Mouse (Mus musculus) lung, postnatal 0 days (tissue): ENCODE measurements around the gene BC035947. TPM values are rescaled to one million over a fixed set of nuclear protein-coding genes. Genes with fewer than 3 reads are reported as not detected.
A peak's percentile ranks its signal among the peaks of the same experiment; 100 is the strongest.

ENCODE experiments used
- ATAC-seq: fragments of 200-750 bp; cut with Nextera tagmentation; 2 replicates; pipeline ENCODE4 v1.8.0; 2017; ENCODE audit warnings: moderate library complexity
- DNase-seq: peaks from one replicate; pipeline ENCODE4 v3.0.0-alpha.2; 2016; ENCODE audit warnings: low spot score
- H3K27ac ChIP-seq: fragments of 300-500 bp; sonication (generic); 2 replicates; pipeline ENCODE4 v1.5.1; 2014; ENCODE audit warnings: antibody characterized with exemption, mild to moderate bottlenecking, low read length, mixed read lengths
- H3K27me3 ChIP-seq: fragments of 300-500 bp; sonication (generic); replicated peaks from 2 replicates; pipeline ENCODE4 v1.6.1; 2014; ENCODE audit warnings: low read length, mixed read lengths; ENCODE audit not compliant: insufficient read depth
- H3K36me3 ChIP-seq: fragments of 300-500 bp; sonication (generic); 2 replicates; pipeline ENCODE4 v1.6.1; 2014; ENCODE audit warnings: low read length, mixed read lengths; ENCODE audit not compliant: insufficient read depth
- H3K4me1 ChIP-seq: fragments of 300-500 bp; sonication (generic); 2 replicates; pipeline ENCODE4 v1.6.1; 2014; ENCODE audit warnings: antibody characterized with exemption, low read depth, low read length, mixed read lengths; ENCODE audit not compliant: insufficient read depth
- H3K4me2 ChIP-seq: fragments of 300-500 bp; sonication (generic); replicated peaks from 2 replicates; pipeline ENCODE4 v1.6.1; 2014; ENCODE audit warnings: low read depth, mild to moderate bottlenecking, low read length, moderate library complexity, mixed read lengths
- H3K4me3 ChIP-seq: fragments of 300-500 bp; sonication (generic); 2 replicates; pipeline ENCODE4 v1.5.1; 2014; ENCODE audit warnings: low read depth, low read length
- H3K9ac ChIP-seq: fragments of 300-500 bp; sonication (generic); replicated peaks from 2 replicates; pipeline ENCODE4 v1.6.1; 2014; ENCODE audit warnings: low read depth, mild to moderate bottlenecking
- H3K9me3 ChIP-seq: fragments of 300-500 bp; sonication (generic); 2 replicates; pipeline ENCODE4 v1.6.1; 2016; ENCODE audit warnings: low read length, mixed read lengths
- CTCF ChIP-seq: IDR thresholded peaks from 2 replicates; pipeline ENCODE4 v1.5.1; 2016; ENCODE audit warnings: antibody characterized with exemption, mild to moderate bottlenecking
- EP300 ChIP-seq: IDR thresholded peaks from 2 replicates; pipeline ENCODE4 v1.6.1; 2016; ENCODE audit warnings: antibody characterized with exemption, mild to moderate bottlenecking, control low read depth
- WGBS: fragments of 180-500 bp; shearing (Covaris S2); extraction: QIAGEN DNeasy Blood & Tissue Kit; methylation state at CpG from one replicate; pipeline ENCODE4 v1.1.7; 2014; 5-methylcytosine and 5-hydroxymethylcytosine counted together
- polyA plus RNA-seq: library from polyadenylated mRNA; unstranded; fragments of >200 nt; fragmentation: Nextera tagmentation; extraction: Ambion mirVana; gene quantifications from 2 replicates; pipeline ENCODE4 v1.2.1, GENCODE M21; 2015

Gene BC035947
- polyA plus RNA-seq, 1 experiment from 2014 or later: 0.17 TPM

GRCm38 (mm10) chr1:78488752-78489492 is 23.0 kb downstream of the BC035947 start, which contains the start of gene Farsb:
TSS of gene Farsb (minus strand) at chr1:78488897.
- Histone ChIP-seq H3K4me1 (no peaks in the 10 kb centered on the region), H3K4me2 (peak within 1 kb of the TSS; percentile 74), H3K27me3 (no peaks in the 10 kb centered on the region), H3K9me3 (no peaks in the 10 kb centered on the region), H3K9ac (peak within 1 kb of the TSS; percentile 85), H3K27ac (peak within 1 kb of the TSS; percentile 81), H3K4me3 (peak within 1 kb of the TSS; percentile 90), H3K36me3 (no peaks in the 10 kb centered on the region)
- DNase-seq (peak; percentile 96), ATAC-seq (peak; percentile 97)
- WGBS: under 1% methylated on average over 31 of the region's 31 CpGs
- TF ChIP-seq CTCF (no peak), EP300 (peak; percentile 97)

DNA sequence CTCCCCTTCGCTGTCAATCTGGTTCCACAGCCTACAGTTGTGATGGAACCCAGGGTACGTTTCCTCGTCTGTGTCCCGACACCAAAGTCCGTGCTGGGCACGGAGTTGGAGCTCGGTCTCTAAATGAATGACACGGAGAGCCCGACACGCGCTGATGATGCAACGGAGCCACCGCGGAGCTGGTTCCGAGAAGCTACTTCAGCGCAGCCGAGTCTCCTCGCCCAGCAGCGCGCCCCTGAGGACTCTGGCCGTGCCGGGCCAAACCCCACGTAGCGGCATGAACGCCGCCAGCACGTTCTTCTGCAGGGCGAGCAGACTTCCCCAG is 23.6 kb downstream of the BC035947 start:
- Histone ChIP-seq H3K4me3 (peak overlapping the region; percentile 90), H3K9me3 (no peaks in the 10 kb centered on the region), H3K36me3 (no peaks in the 10 kb centered on the region), H3K9ac (peak overlapping the region; percentile 85), H3K4me2 (peak overlapping the region; percentile 74), H3K27me3 (no peaks in the 10 kb centered on the region), H3K27ac (peak overlapping the region; percentile 81), H3K4me1 (no peaks in the 10 kb centered on the region)
- no peak for DNase-seq
- ATAC-seq: no peak
- under 1% methylated on average over 28 of the region's 28 CpGs for WGBS
- TF ChIP-seq CTCF (no peak), EP300 (no peak)

DNA sequence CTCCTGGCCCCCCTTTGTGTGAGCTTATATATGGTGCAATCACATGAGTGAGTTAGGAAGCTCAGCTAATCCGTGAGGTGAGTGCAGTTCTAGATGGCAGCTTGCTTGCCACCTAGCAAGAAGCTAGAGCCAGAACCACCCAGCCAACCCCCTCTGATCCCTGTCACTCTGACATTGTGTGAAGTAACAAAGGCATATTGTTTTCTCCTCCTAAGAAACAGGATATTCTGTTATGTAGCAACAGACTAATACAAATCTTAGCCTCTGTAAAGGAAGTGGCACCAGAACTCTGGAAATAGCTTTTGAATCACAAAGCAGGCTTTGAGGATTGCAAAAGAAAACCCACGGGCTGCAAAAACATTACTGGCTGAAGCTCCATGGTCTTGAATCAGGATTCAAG is 27.6 kb downstream of the BC035947 start:
- Histone ChIP-seq H3K4me3 (no peak overlapping the region), H3K27ac (no peak overlapping the region), H3K36me3 (peaks cover 5% of the 10 kb centered on the region; the same call in 1 of the 2 replicates), H3K27me3 (no peaks in the 10 kb centered on the region), H3K9ac (0 out of 2 replicates have a peak overlapping the region, but pooled peaks have one; percentile 8), H3K4me1 (no peaks in the 10 kb centered on the region), H3K9me3 (no peaks in the 10 kb centered on the region), H3K4me2 (no peak overlapping the region)
- TF ChIP-seq CTCF: no peak
- no peak for TF ChIP-seq EP300
- ATAC-seq (no peak), DNase-seq (peak; percentile 26)
- 36% methylated on average over 2 of the region's 2 CpGs for WGBS

- peaks cover 11% of the 10 kb centered on the region; the same call in 1 of the 2 replicates for H3K36me3 ChIP-seq
- H3K27ac ChIP-seq: no peak overlapping the region
- no peak for ATAC-seq
- DNase-seq: no peak
- H3K4me2 ChIP-seq: no peak overlapping the region
- 77% methylated on average over 3 of the region's 3 CpGs for WGBS
- no peak overlapping the region for H3K9ac ChIP-seq
- no peaks in the 10 kb centered on the region for H3K9me3 ChIP-seq
- TF ChIP-seq EP300 (no peak), CTCF (no peak)
- no peaks in the 10 kb centered on the region for H3K27me3 ChIP-seq
- H3K4me3 ChIP-seq: no peak overlapping the region
- H3K4me1 ChIP-seq: no peaks in the 10 kb centered on the region
Measured at GRCm38 (mm10) chr1:78483430-78483829, 28.5 kb downstream of the BC035947 start.

DNA sequence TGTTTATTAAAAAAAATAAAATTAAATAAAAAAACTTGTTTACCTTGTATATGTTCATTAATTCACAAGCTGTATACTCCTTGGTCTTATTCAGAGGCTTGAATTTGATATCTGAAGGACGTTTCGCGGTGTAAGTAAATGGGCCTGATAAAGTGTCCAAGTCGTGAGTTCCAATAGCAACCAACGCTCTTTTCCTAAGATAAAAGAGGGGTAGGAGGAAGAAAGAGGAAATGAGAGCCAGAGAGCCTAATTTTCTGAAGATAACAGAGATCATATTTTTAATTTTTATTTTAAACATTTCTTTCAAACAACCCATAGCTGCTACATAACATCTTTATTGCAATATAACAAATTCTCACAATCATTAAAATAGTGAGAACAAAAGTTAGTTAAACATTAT is 39.5 kb downstream of the BC035947 start:
- peaks cover 23% of the 10 kb centered on the region; the same call in 1 of the 2 replicates for H3K36me3 ChIP-seq

DNA sequence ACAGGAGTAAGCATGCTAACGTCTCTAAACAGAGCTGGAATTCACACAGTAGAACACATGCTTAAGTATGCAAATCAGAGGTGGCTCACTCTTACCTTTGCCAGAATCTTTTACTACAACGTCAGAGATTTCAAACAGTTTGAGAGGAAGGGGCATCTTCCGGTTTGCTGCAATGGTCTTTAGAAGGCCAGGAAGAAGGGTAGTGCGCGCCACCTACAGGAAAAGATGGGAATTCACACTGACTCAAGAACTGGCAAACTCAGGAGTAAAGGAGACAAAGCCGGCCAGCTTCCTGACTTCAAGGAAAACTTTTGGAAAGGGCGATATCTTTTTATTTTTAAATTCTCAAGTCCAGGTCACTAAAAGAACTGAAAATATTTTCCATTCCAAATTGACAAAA is 57.3 kb downstream of the BC035947 start:
- H3K4me3 ChIP-seq: no peak overlapping the region
- H3K4me1 ChIP-seq: no peaks in the 10 kb centered on the region
- WGBS: 37% methylated on average over 7 of the region's 7 CpGs
- H3K9me3 ChIP-seq: no peaks in the 10 kb centered on the region
- no peak overlapping the region for H3K27ac ChIP-seq
- peak; percentile 57 for DNase-seq
- TF ChIP-seq EP300: no peak
- TF ChIP-seq CTCF: peak; percentile 84
- peaks cover 18% of the 10 kb centered on the region; the same call in 1 of the 2 replicates for H3K36me3 ChIP-seq
- H3K27me3 ChIP-seq: no peaks in the 10 kb centered on the region
- no peak for ATAC-seq
- no peak overlapping the region for H3K4me2 ChIP-seq
- no peak overlapping the region for H3K9ac ChIP-seq

More for the DNA sequence above, 39.5 kb downstream of the BC035947 start:
- Histone ChIP-seq H3K27ac (no peak overlapping the region), H3K9me3 (no peaks in the 10 kb centered on the region), H3K27me3 (no peaks in the 10 kb centered on the region), H3K4me2 (no peak overlapping the region), H3K4me3 (no peak overlapping the region), H3K4me1 (no peaks in the 10 kb centered on the region), H3K9ac (no peak overlapping the region)
- WGBS: 94% methylated on average over 5 of the region's 5 CpGs
- ATAC-seq (no peak), DNase-seq (no peak)
- TF ChIP-seq EP300 (no peak), CTCF (no peak)
